Comparison of ENCODE assay signal across 9 mouse cellular contexts in genomic region chr15:3268247-3268646, GRCm38 (mm10). TPM values are rescaled to one million over a fixed set of nuclear protein-coding genes. Genes with fewer than 3 reads are reported as not detected.
A peak's percentile ranks its signal among the peaks of the same experiment; 100 is the strongest.
DNase-seq lines count a peak whose midpoint lies in the region; ATAC-seq and TF ChIP-seq lines count a peak whose summit lies in the region.
"Had no signal": no experiment of that assay in that cellular context is flagged by ENCODE, and none has a peak within 500 bp of the region (broad histone marks: within the 10 kb centered on the region; RNA-seq: fewer than 3 reads in every experiment).

Gene Selenop (plus strand): TSS chr15:3268547.

- ATAC-seq in midbrain, embryonic 13.5 days = no peak

- no peaks in the 10 kb centered on the region; the same call in 1 of the 2 replicates for H3K4me1 ChIP-seq in cortical plate, adult 2 months (ENCODE audit: control insufficient read depth, insufficient read depth, low read length)
- H3K4me1 ChIP-seq in midbrain, embryonic 13.5 days (replicated peaks) = peaks cover 11% of the 10 kb centered on the region

- H3K4me2 ChIP-seq in midbrain, embryonic 13.5 days (replicated peaks) = no peak within 1 kb of the TSS

- TF ChIP-seq POLR2A in cortical plate, adult 2 months (IDR thresholded peaks at IDR 0.05; ENCODE audit: extremely low read depth, insufficient read depth, low read length) = no peak

- no peaks in the 10 kb centered on the region for H3K27me3 ChIP-seq in midbrain, embryonic 13.5 days

- H3K9me3 ChIP-seq in midbrain, embryonic 13.5 days = no peaks in the 10 kb centered on the region

- H3K36me3 ChIP-seq in midbrain, embryonic 13.5 days = no peaks in the 10 kb centered on the region

- no peak within 1 kb of the TSS for H3K4me3 ChIP-seq in layer of hippocampus, adult 2 months
- H3K4me3 ChIP-seq in cortical plate, adult 2 months (ENCODE audit: insufficient read depth, low read length) = no peak within 1 kb of the TSS
- no peak within 1 kb of the TSS for H3K4me3 ChIP-seq in midbrain, embryonic 13.5 days (replicated peaks)
- H3K4me3 ChIP-seq: myocyte had no signal

- WGBS in midbrain, embryonic 13.5 days = 81% methylated on average over 6 of the region's 6 CpGs

- TF ChIP-seq CTCF in layer of hippocampus, adult 2 months (conservative IDR thresholded peaks at IDR 0.05) = no peak
- no peak for TF ChIP-seq CTCF in cortical plate, adult 2 months (IDR thresholded peaks at IDR 0.05; ENCODE audit: extremely low read depth, insufficient read depth, low read length)

- H3K9ac ChIP-seq in midbrain, embryonic 13.5 days (replicated peaks) = no peak within 1 kb of the TSS

- peak within 1 kb of the TSS; percentile 93 for H3K27ac ChIP-seq in layer of hippocampus, adult 2 months
- H3K27ac ChIP-seq in cortical plate, adult 2 months (ENCODE audit: insufficient read depth, low read length) = no peak within 1 kb of the TSS; the same call in 1 of the 2 replicates
- no peak within 1 kb of the TSS for H3K27ac ChIP-seq in midbrain, embryonic 13.5 days

- no peak for DNase-seq in layer of hippocampus, adult 2 months (ENCODE audit: low spot score in 2 of 2)
- no peak for DNase-seq in layer of hippocampus, adult 9-11 months
- no peak for DNase-seq in heart, adult 8-10 months (ENCODE audit: low spot score)
- DNase-seq in layer of hippocampus, postnatal 14 days (ENCODE audit: low spot score in 2 of 2) = no peak
- no peak for DNase-seq in thymus, postnatal 10 days (ENCODE audit: low spot score in 2 of 2)
- DNase-seq in urinary bladder, postnatal 10 days (ENCODE audit: low spot score) = no peak

RNA-seq across cellular contexts. Expression of gene Selenop, which starts in this region (rescaled TPM):
- 100 to 1,000 TPM; 292 to 295 TPM for total RNA-seq in layer of hippocampus, adult 2 months (2021)
- polyA plus RNA-seq in cortical plate, adult 2 months (2012; rRNA removed) = 323 and 345 TPM in 2 replicates
- 100 to 1,000 TPM; 281 to 334 (median 316) TPM for total RNA-seq in heart, adult 8-10 months (2022)
- total RNA-seq in layer of hippocampus, postnatal 14 days (2021) = 100 to 1,000 TPM; 337 to 401 TPM
- 73.2 and 86.1 TPM in 2 replicates for polyA plus RNA-seq in midbrain, embryonic 13.5 days (2015; fragmentation: Nextera tagmentation; extraction: Ambion mirVana)
